Mouse (Mus musculus) spleen, embryonic (tissue): ENCODE data around the gene Hmg20a.

Source experiments
- CTCF ChIA-PET: fragments of 350-600 bp; sonication (Branson Sonifier 250); formaldehyde crosslinking; loops from one replicate; lab custom pipeline; 2022; lab: Charles Lee

The Hmg20a gene

DNA sequence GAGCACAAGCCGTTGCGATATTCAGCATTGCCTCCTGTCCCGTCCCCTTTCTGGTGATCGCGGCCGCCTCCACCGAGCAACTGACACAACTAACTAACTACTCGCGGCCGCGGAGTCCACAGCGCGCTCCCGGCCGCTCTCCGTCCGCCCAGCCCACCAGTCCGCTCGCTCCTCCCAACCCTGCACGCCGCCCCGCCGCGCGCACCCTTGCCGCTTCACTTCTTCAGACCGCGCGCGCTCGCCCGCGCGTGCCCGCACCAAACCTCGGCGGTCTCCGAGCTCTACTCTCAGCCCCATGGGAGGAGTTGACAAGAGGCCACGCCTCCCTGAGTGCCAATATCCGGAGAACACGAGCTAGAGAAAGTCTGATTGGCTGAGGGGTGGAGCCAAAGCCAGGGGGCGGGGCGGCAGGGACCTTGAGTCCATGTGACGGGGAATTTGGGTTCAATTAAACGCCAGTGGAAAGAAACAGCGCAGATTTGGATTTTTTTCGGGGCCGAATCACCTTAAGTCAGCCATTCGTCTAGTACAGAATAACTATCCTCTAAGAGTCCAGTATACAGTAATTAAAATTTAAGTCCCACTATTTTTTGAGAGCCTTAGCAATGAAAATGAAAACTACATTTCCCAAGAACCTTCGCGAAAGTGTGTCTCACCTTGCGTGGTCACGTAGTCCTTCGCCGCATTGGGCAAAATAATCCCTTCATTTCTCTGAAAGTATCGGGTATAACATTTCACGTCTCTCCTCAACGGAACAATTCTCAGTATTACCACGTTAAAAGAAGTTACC is at the start of gene Hmg20a, which contains the start of gene Peak1:
Gene Hmg20a, plus strand, starts transcription at position 662 of the 790 bp plus-strand sequence.
Gene Peak1, minus strand, starts transcription at position 120 of the 790 bp plus-strand sequence.
- CTCF ChIA-PET, result no interaction called here

GRCm38 (mm10) chr9:56368814-56369213 is 49.6 kb upstream of the Hmg20a start:
- CTCF ChIA-PET, result no interaction called here

- CTCF ChIA-PET, result no interaction called here
Measured at GRCm38 (mm10) chr9:56370710-56371109, 47.7 kb upstream of the Hmg20a start.

GRCm38 (mm10) chr9:56374401-56374800 is 44.0 kb upstream of the Hmg20a start:
- CTCF ChIA-PET, result interaction anchor here (0.6 kb wide), 1 partner anchor 29 kb away, joined by 12 read pairs; no protein-coding TSS in a partner anchor

- CTCF ChIA-PET, result no interaction called here
Measured at GRCm38 (mm10) chr9:56382786-56383185, 35.6 kb upstream of the Hmg20a start.

DNA sequence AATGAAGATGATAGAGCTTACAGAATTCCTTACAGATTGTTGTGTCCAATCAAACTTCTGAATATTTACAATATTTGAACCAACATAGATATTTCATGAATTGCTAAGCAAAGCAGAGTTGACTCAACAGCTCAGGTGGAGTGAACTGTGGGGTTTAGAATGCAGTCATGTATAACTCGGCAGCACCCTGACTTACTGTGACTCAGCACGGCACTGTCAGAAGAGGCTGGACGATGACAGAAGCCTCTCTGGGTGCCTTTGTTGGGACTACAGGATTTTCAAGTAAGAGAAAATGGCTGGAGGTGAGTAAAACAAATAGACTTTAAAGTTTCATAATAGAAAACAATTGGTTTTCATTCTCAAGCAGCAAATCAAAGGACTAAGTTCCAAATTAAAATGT is 25.6 kb upstream of the Hmg20a start:
- CTCF ChIA-PET, result no interaction called here

DNA sequence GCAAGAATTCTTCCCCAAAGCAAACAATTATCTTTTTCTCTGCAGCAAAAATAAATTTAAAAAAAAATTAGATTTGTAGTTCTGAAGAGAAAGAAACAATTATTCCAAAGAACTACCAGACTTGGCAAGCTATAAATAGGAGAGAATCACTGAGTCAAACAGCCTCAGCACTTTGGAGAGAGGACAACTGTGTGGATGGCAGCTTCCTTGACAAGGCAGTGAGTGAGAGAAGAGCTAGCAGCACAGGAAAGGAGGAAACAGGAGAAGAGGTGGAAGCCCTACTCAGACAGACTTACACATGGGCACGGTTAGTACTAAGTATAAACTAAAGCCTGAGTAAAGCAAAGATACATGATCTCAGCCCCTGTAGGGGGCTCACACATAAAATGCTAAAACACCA is 22.1 kb upstream of the Hmg20a start:
- CTCF ChIA-PET, result no interaction called here

DNA sequence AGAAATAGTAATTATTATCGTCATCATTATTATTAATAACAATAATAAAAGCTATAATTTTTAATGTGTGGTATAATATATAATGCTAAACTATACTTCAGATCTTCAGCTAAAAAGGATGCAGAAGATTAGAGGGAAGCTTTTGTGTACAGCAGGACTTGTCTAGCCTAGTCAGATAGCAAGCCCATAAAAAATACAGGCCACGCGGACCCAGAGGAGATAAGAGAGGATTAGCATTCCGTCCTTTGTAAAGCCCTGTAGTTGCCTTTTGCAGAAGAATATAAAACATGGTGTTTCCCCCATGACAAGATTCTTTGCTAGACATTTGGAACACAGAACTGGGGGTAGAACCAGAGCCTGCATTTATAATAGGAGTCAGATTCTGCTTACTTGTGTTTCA is 13.8 kb upstream of the Hmg20a start:
- CTCF ChIA-PET, result no interaction called here

DNA sequence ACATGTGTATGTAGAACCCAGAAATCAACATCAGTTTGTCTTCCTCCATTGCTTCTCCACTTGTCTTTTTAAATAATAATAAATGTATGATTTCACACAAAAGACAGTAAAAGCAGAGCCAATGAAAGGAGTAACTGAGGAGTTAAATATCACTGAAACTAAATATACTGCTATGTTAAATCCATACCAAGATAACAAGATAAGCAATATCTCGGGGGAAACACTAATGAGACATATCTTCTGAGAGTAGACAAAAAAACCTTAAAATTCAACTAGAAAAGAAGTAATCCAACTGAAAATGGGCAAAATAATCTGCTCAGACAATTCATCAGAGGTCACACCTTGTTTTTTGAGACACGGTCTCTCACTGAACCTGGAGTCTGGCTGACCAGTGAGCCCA is 8.5 kb upstream of the Hmg20a start:
- CTCF ChIA-PET, result interaction anchor here (0.7 kb wide), 1 partner anchor 15 kb away, joined by 3 read pairs; no protein-coding TSS in a partner anchor

- CTCF ChIA-PET, result interaction anchor here (0.6 to 0.7 kb wide), 3 partner anchors 91 to 869 kb away, joined by 3 to 7 read pairs (median 4); no protein-coding TSS in a partner anchor
Measured at GRCm38 (mm10) chr9:56412716-56413115, 5.7 kb upstream of the Hmg20a start.

DNA sequence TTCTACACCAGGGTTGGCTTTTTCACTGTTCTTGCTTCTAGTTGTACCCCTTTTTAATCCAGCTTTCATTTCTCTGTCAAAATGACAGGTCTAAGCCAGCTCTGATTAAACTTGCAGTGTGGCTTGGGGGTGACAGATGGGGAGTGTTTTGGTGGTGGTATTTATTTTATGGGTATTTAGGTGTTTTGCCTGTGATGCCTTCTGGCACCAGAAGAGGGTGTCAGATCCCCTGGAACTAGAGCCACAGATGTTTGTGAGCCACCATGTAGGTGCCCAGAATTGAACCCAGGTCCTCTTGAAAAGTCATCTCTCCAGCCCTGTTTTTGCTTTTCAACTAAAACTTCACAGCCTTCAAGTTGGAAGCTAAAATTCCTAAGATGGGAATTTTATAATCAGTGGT is 4.1 kb upstream of the Hmg20a start:
- CTCF ChIA-PET, result no interaction called here

DNA sequence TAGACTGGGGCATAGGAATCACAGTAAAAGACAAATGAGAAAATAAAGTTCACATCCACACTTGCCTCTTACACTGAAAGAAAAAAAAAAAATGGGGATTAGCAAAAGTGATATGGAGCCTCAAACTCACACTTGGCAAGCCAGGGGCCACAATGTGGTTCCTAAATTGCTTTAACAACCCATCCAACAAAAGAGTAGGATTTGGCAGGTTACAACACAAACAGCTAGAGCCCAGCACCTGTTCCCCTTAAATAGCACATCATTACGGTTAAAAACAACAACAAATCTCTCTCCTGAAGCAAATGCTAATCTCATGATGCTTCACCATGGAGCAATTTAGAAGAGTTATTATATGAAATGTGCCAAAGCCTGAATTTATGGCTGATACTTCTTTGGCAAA is 3.0 kb upstream of the Hmg20a start:
- CTCF ChIA-PET, result interaction anchor here (1.0 kb wide), 1 partner anchor 49 kb away, joined by 4 read pairs; no protein-coding TSS in a partner anchor

- CTCF ChIA-PET, result interaction anchor here (1.0 kb wide), 1 partner anchor 48 kb away, joined by 4 read pairs; no protein-coding TSS in a partner anchor
Measured at GRCm38 (mm10) chr9:56415935-56416607, 2.3 kb upstream of the Hmg20a start.

DNA sequence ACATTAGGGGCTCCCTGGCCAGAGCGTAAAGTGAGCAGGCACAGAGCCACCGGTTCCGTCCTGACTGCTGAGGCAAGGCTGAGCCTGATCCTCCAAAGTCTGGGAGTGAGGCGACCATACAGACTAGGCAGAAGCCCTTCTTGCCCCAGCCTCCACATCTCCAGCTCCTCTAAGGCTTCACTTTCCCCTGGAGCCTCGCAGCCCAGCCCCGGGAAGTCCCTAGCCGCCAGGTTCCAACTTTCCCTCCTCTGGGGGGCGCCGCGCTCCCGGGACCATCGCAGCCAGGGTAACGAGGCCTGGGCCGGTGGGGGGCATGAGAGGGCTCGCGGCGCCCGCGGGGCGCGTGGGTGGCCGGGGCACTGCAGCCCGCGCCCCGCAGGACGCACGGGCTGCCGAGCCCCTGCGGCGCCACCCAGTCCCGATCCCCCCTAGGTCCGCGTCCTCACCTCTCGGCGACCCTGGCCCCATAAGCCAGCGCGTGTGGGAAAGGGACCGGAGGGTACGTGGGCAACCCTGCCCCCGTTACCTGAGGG is 928 bp upstream of the Hmg20a start:
- CTCF ChIA-PET, result interaction anchor here (0.7 kb wide), 1 partner anchor 9 kb away, joined by 4 read pairs; no protein-coding TSS in a partner anchor

DNA sequence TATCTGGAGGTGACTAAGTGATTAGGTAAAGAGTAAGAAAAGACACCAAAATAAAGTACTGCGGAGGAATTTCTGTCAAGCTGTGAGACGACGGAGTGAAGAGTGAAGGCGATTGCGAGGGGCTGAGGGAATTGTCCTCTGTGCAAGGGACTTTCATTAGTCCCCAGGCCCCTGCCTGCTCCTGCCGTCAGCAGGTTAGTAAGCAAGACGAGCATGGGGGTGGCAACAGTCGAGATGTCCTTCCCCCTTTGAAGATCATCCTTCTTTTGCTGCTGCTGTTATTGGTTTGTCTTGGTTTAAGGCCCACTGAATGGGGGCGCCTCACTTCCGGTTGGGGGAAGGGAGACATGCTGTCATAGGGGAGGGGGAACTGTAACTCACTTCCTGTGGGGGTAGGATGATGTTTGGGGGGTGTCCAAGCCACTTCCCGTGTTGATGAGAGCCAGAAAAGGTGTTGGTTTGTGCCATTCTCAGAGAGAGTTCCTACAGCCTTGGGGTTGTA is 380 bp downstream of the Hmg20a start:
- CTCF ChIA-PET, result no interaction called here

DNA sequence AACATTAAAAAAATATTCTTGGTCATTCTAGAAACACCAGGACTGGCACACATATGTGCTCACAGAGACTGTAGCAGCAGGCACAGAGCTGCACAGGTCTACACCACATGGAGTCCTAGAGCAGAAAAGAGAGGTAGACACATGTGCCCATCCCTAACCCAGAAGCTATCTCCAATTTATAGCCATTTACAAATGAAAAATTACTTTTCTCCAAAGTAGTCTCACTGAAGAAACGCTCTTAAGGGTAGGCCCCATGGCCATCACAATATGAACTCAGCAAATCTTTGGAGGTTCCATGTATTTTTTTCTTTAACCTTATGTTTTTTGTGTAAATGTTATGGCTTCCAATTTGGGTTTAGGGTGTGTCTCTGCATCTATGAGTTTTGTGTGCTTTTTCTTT is 1.8 kb downstream of the Hmg20a start:
- CTCF ChIA-PET, result no interaction called here

- CTCF ChIA-PET, result no interaction called here
Measured at GRCm38 (mm10) chr9:56420892-56421601, 2.6 kb downstream of the Hmg20a start.

- CTCF ChIA-PET, result no interaction called here
Measured at GRCm38 (mm10) chr9:56421991-56422390, 3.6 kb downstream of the Hmg20a start.

GRCm38 (mm10) chr9:56424861-56425260 is 6.5 kb downstream of the Hmg20a start:
- CTCF ChIA-PET, result interaction anchor here (0.8 kb wide), 1 partner anchor 15 kb away, joined by 3 read pairs; no protein-coding TSS in a partner anchor

- CTCF ChIA-PET, result no interaction called here
Measured at GRCm38 (mm10) chr9:56435821-56436526, 17.6 kb downstream of the Hmg20a start.
